In genomic region chr1:39895506-39895905, GRCm38 (mm10) we compare ENCODE assay signal across 19 mouse cellular contexts. TPM values are rescaled to one million over a fixed set of nuclear protein-coding genes. Genes with fewer than 3 reads are reported as not detected.
DNase-seq lines count a peak whose midpoint lies in the region; ATAC-seq and TF ChIP-seq lines count a peak whose summit lies in the region.
"Had no signal": no experiment of that assay in that cellular context is flagged by ENCODE, and none has a peak within 500 bp of the region (broad histone marks: within the 10 kb centered on the region; RNA-seq: fewer than 3 reads in every experiment).

No protein-coding gene starts in this region.

- H3K4me1 ChIP-seq in heart, embryonic 16.5 days (ENCODE audit: control insufficient read depth, insufficient read depth, low read length): peaks cover 18% of the 10 kb centered on the region
- H3K4me1 ChIP-seq in heart, embryonic 11.5 days (ENCODE audit: control insufficient read depth, insufficient read depth, low read length): peaks cover 9% of the 10 kb centered on the region; the same call in 1 of the 2 replicates
- H3K4me1 ChIP-seq in spleen, adult 2 months (ENCODE audit: control insufficient read depth, insufficient read depth, insufficient read length): peaks cover 21% of the 10 kb centered on the region; the same call in 1 of the 2 replicates
- H3K4me1 ChIP-seq in midbrain, embryonic 11.5 days (ENCODE audit: control insufficient read depth, insufficient read depth, low read length): peaks cover 6% of the 10 kb centered on the region; the same call in 1 of the 2 replicates

- no peak overlapping the region for H3K4me2 ChIP-seq in heart, embryonic 16.5 days (ENCODE audit: low read depth, low read length)
- H3K4me2 ChIP-seq in heart, embryonic 11.5 days: no peak overlapping the region
- no peak overlapping the region for H3K4me2 ChIP-seq in midbrain, embryonic 11.5 days
- H3K4me2 ChIP-seq: limb, embryonic 15.5 days had no signal

- TF ChIP-seq CTCF in spleen, adult 2 months (IDR thresholded peaks at IDR 0.05; ENCODE audit: extremely low read depth, insufficient read depth, insufficient read length, insufficient replicate concordance): no peak

- H3K9ac ChIP-seq in heart, embryonic 16.5 days (ENCODE audit: low read length): no peak overlapping the region
- no peak overlapping the region for H3K9ac ChIP-seq in heart, embryonic 11.5 days (ENCODE audit: low read depth, low read length)
- H3K9ac ChIP-seq in midbrain, embryonic 11.5 days (ENCODE audit: low read length): no peak overlapping the region
- H3K9ac ChIP-seq: limb, embryonic 15.5 days had no signal

- 22% methylated on average over 2 of the region's 2 CpGs for WGBS in heart, embryonic 16.5 days
- WGBS in heart, embryonic 11.5 days (ENCODE audit: insufficient replicate concordance): 16% methylated on average over 2 of the region's 2 CpGs
- 3% methylated on average over 2 of the region's 2 CpGs for WGBS in spleen, adult 2 months
- 40% methylated on average over 2 of the region's 2 CpGs for WGBS in midbrain, embryonic 11.5 days

- DNase-seq in CD4-positive helper T cell, adult 2 months (ENCODE audit: low read depth, low spot score): peak; percentile 69
- peak in 1 of 2 experiments; percentile 63 for DNase-seq in spleen, adult 2 months (ENCODE audit: low read depth in 1 of 2, low spot score in 2 of 2)
- DNase-seq in layer of hippocampus, postnatal 14 days (ENCODE audit: low spot score in 2 of 2): no peak
- no peak for DNase-seq in kidney, postnatal 36 days
- DNase-seq in midbrain, embryonic 11.5 days (ENCODE audit: low spot score, missing footprints): no peak
- DNase-seq: adrenal gland, adult 2 months; cerebellum, postnatal 36 days; gastrocnemius, postnatal 25 days; kidney, postnatal 10 days; layer of hippocampus, postnatal 36 days; right cerebral cortex, postnatal 25 days had no signal

- H3K36me3 ChIP-seq in heart, embryonic 16.5 days (ENCODE audit: control insufficient read depth, insufficient read depth): no peaks in the 10 kb centered on the region
- no peaks in the 10 kb centered on the region for H3K36me3 ChIP-seq in heart, embryonic 11.5 days (ENCODE audit: control insufficient read depth, insufficient read depth, low read length)
- no peaks in the 10 kb centered on the region for H3K36me3 ChIP-seq in spleen, adult 2 months (ENCODE audit: control insufficient read depth, insufficient read depth, low read length)
- no peaks in the 10 kb centered on the region for H3K36me3 ChIP-seq in midbrain, embryonic 11.5 days (ENCODE audit: control insufficient read depth, insufficient read depth, low read length)
- H3K36me3 ChIP-seq: limb, embryonic 15.5 days had no signal

- 0 out of 2 replicates have a peak overlapping the region, but pooled peaks have one; percentile 15 for H3K27ac ChIP-seq in heart, embryonic 16.5 days (ENCODE audit: low read length)
- H3K27ac ChIP-seq in heart, embryonic 11.5 days (ENCODE audit: low read depth, low read length): no peak overlapping the region
- H3K27ac ChIP-seq in spleen, adult 2 months (ENCODE audit: insufficient read depth, low read length): peak overlapping the region; percentile 56
- H3K27ac ChIP-seq in midbrain, embryonic 11.5 days (ENCODE audit: low read depth, low read length): no peak overlapping the region
- H3K27ac ChIP-seq: hindbrain, postnatal 0 days; limb, embryonic 15.5 days had no signal

- H3K4me3 ChIP-seq in heart, embryonic 16.5 days (ENCODE audit: low read length): no peak overlapping the region
- no peak overlapping the region for H3K4me3 ChIP-seq in heart, embryonic 11.5 days (ENCODE audit: low read depth, low read length)
- no peak overlapping the region for H3K4me3 ChIP-seq in spleen, adult 2 months (ENCODE audit: extremely low read depth, insufficient read depth, insufficient read length)
- H3K4me3 ChIP-seq in midbrain, embryonic 11.5 days (ENCODE audit: low read depth, low read length): no peak overlapping the region
- H3K4me3 ChIP-seq: limb, embryonic 15.5 days had no signal

- no peaks in the 10 kb centered on the region for H3K9me3 ChIP-seq in heart, embryonic 16.5 days (replicated peaks; ENCODE audit: control insufficient read depth, low read length)
- no peaks in the 10 kb centered on the region for H3K9me3 ChIP-seq in heart, embryonic 11.5 days (replicated peaks; ENCODE audit: control insufficient read depth, low read length)
- H3K9me3 ChIP-seq in midbrain, embryonic 11.5 days (ENCODE audit: control insufficient read depth, low read length): no peaks in the 10 kb centered on the region
- H3K9me3 ChIP-seq: limb, embryonic 15.5 days had no signal

- no peaks in the 10 kb centered on the region for H3K27me3 ChIP-seq in heart, embryonic 16.5 days (ENCODE audit: control insufficient read depth, insufficient read depth, low read length)
- H3K27me3 ChIP-seq in heart, embryonic 11.5 days (ENCODE audit: control insufficient read depth, insufficient read depth, low read length): no peaks in the 10 kb centered on the region
- no peaks in the 10 kb centered on the region for H3K27me3 ChIP-seq in spleen, adult 2 months (ENCODE audit: control insufficient read depth, insufficient read depth, low read length)
- H3K27me3 ChIP-seq in midbrain, embryonic 11.5 days (ENCODE audit: control insufficient read depth, insufficient read depth, low read length): no peaks in the 10 kb centered on the region
- H3K27me3 ChIP-seq: limb, embryonic 15.5 days; Patski had no signal

- ATAC-seq in heart, embryonic 16.5 days (replicated peaks; ENCODE audit: extremely low read depth, insufficient read depth, low FRiP score): no peak
- ATAC-seq in heart, embryonic 11.5 days (replicated peaks; ENCODE audit: insufficient number of reproducible peaks, low FRiP score, low TSS enrichment): no peak
- ATAC-seq in inflammation-experienced regulatory T-cells, adult 6 months: peak; percentile 36
- no peak for ATAC-seq in midbrain, embryonic 11.5 days (ENCODE audit: low FRiP score)
- ATAC-seq: forebrain, embryonic 16.5 days; midbrain, embryonic 16.5 days had no signal

- no peak for TF ChIP-seq POLR2A in spleen, adult 2 months (IDR thresholded peaks at IDR 0.05; ENCODE audit: low read depth, low read length)

RNA-seq across cellular contexts. Expression of gene Map4k4, which starts 5.2 kb away (rescaled TPM):
- 14.7 and 23.8 TPM in 2 replicates for polyA plus RNA-seq in heart, embryonic 16.5 days (2015; fragmentation: Nextera tagmentation; extraction: Ambion mirVana)
- 19.4 and 23.7 TPM in 2 replicates for polyA plus RNA-seq in heart, embryonic 11.5 days (2014; fragmentation: Nextera tagmentation; extraction: Ambion mirVana)
- 10 to 100 TPM; 16.0 to 44.7 (median 36.6) TPM for polyA plus RNA-seq in inflammation-experienced regulatory T-cells, adult 6 months (2017; shearing (Covaris generic))
- 54.3 and 60.7 TPM in 2 replicates for polyA plus RNA-seq in spleen, adult 2 months (2012; rRNA removed)
- total RNA-seq in layer of hippocampus, postnatal 14 days (2021): 100 to 1,000 TPM; 230 to 243 TPM
- polyA plus RNA-seq in midbrain, embryonic 11.5 days (2014; fragmentation: Nextera tagmentation; extraction: Ambion mirVana): 30.7 and 33.7 TPM in 2 replicates

Comparison
In these comparisons a context has a peak if more than half of its experiments do, and no peak if none do; other contexts are left out.
1. H3K27ac ChIP-seq: peak in heart, embryonic 16.5 days (single experiment) and spleen, adult 2 months (single experiment); none in heart, embryonic 11.5 days (single experiment) and midbrain, embryonic 11.5 days (single experiment).